Mouse (Mus musculus) forebrain, postnatal 0 days (tissue): ENCODE results near the gene Ankrd6. TPM values are rescaled to one million over a fixed set of nuclear protein-coding genes. Genes with fewer than 3 reads are reported as not detected.

Experiments used
- ATAC-seq: fragments of 200-750 bp; cut with Nextera tagmentation; 2 replicates; pipeline ENCODE4 v1.8.0; 2017; ENCODE audit warnings: mild to moderate bottlenecking, moderate library complexity
- DNase-seq: peaks from one replicate; pipeline ENCODE4 v3.0.0-alpha.2; 2015
- H3K27ac ChIP-seq: fragments of 300-500 bp; sonication (generic); 2 replicates; pipeline ENCODE4 v1.5.1; 2014; ENCODE audit warnings: low read depth, mild to moderate bottlenecking, antibody characterized with exemption, low read length, moderate library complexity, mixed read lengths
- H3K27me3 ChIP-seq: fragments of 300-500 bp; sonication (generic); 2 replicates; pipeline ENCODE4 v1.6.1; 2014; ENCODE audit warnings: mild to moderate bottlenecking, low read length, mixed read lengths; ENCODE audit not compliant: insufficient read depth
- H3K36me3 ChIP-seq: fragments of 300-500 bp; sonication (generic); 2 replicates; pipeline ENCODE4 v1.6.1; 2014; ENCODE audit warnings: mild to moderate bottlenecking, moderate library complexity; ENCODE audit not compliant: insufficient read depth
- H3K4me1 ChIP-seq: fragments of 300-500 bp; sonication (generic); 2 replicates; pipeline ENCODE4 v1.6.1; 2014; ENCODE audit warnings: antibody characterized with exemption; ENCODE audit not compliant: insufficient read depth
- H3K4me2 ChIP-seq: fragments of 300-500 bp; sonication (generic); 2 replicates; pipeline ENCODE4 v1.6.1; 2014; ENCODE audit warnings: low read depth, mild to moderate bottlenecking, moderate library complexity
- H3K4me3 ChIP-seq: fragments of 300-500 bp; sonication (generic); 2 replicates; pipeline ENCODE4 v1.5.1; 2014; ENCODE audit warnings: low read depth, low read length, mixed read lengths
- H3K9ac ChIP-seq: fragments of 300-500 bp; sonication (generic); 2 replicates; pipeline ENCODE4 v1.6.1; 2014; ENCODE audit warnings: mild to moderate bottlenecking
- H3K9me3 ChIP-seq: fragments of 300-500 bp; sonication (generic); 2 replicates; pipeline ENCODE4 v1.6.1; 2016; ENCODE audit warnings: low read length
- CTCF ChIP-seq: sonication (generic); IDR thresholded peaks from 2 replicates; pipeline ENCODE4 v1.5.1; 2016; ENCODE audit warnings: antibody characterized with exemption, control low read depth, low read depth
- WGBS: fragments of 180-500 bp; shearing (Covaris S2); extraction: QIAGEN DNeasy Blood & Tissue Kit; methylation state at CpG from one replicate; pipeline ENCODE4 v1.1.7; 2014; 5-methylcytosine and 5-hydroxymethylcytosine counted together
- polyA plus RNA-seq: library from polyadenylated mRNA; unstranded; fragments of >200 nt; fragmentation: Nextera tagmentation; extraction: Ambion mirVana; gene quantifications from 2 replicates; pipeline ENCODE4 v1.2.1, GENCODE M21; 2015
- total RNA-seq: library from RNA; depleted of rRNA; stranded (reverse); fragments of >200 nt; gene quantifications from 2 replicates; pipeline ENCODE4 v1.2.3, GENCODE M21; 2014

The Ankrd6 gene
- total and polyA plus RNA-seq, 2 experiments from 2014 or later: 18.4 to 39.8 TPM

DNA sequence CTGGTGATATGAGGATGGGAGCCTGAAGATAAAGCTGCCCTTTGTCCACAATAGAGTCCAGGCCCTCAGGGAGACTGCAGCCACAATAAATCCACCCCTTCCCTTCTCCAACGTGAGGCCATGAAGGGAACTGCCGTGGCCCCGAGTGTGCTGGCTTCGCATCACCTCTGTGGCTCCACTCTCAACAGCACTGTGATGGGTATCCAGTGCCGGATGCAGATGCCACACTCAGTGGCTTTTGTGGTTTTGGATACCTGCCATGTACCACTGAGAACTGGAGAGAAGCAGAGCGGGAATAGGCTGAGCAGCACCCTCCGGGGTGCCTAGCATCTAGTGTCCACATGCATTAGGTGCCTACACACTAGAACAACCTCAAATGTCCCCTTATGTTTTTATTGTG, 29.8 kb downstream of the Ankrd6 start:
- Histone ChIP-seq H3K4me2 (no peak overlapping the region), H3K4me1 (no peaks in the 10 kb centered on the region), H3K4me3 (no peak overlapping the region), H3K36me3 (no peaks in the 10 kb centered on the region), H3K27ac (no peak overlapping the region), H3K27me3 (no peaks in the 10 kb centered on the region), H3K9me3 (no peaks in the 10 kb centered on the region), H3K9ac (no peak overlapping the region)
- ATAC-seq (no peak), DNase-seq (no peak)
- TF ChIP-seq CTCF: no peak
- 51% methylated on average over 7 of the region's 7 CpGs for WGBS

DNA sequence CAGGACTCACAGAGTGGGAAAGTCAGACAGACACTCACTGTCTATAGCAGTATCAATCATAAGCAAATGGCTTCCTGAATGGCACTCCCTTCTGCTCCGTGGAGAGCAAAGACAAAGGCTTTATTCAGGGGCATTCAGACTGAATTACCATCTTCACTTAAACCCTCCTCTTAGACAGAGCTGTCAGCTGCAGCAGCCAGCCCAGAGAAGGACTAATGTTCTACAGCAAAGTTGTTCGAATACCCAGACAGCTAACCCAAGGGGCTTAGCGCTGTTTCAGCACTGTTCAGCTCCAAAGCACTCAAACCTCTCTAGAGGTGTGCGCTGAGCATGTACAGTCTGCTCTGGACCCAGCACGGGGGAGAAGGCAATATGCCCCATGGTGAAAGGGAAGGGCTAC, 32.1 kb downstream of the Ankrd6 start:
- Histone ChIP-seq H3K9me3 (no peaks in the 10 kb centered on the region), H3K27me3 (no peaks in the 10 kb centered on the region), H3K36me3 (no peaks in the 10 kb centered on the region), H3K9ac (no peak overlapping the region), H3K4me2 (no peak overlapping the region), H3K4me1 (0 out of 2 replicates have a peak, but pooled peaks cover 2% of the 10 kb centered on the region), H3K27ac (no peak overlapping the region), H3K4me3 (no peak overlapping the region)
- ATAC-seq (peak; percentile 21; the same call in 1 of the 2 replicates), DNase-seq (no peak)
- WGBS: 47% methylated on average over 5 of the region's 5 CpGs
- TF ChIP-seq CTCF: no peak

- Histone ChIP-seq H3K27me3 (no peaks in the 10 kb centered on the region), H3K9ac (no peak overlapping the region), H3K4me3 (no peak overlapping the region), H3K9me3 (no peaks in the 10 kb centered on the region), H3K4me2 (no peak overlapping the region), H3K27ac (no peak overlapping the region), H3K4me1 (0 out of 2 replicates have a peak, but pooled peaks cover 2% of the 10 kb centered on the region), H3K36me3 (no peaks in the 10 kb centered on the region)
- WGBS: 70% methylated on average over 6 of the region's 6 CpGs
- no peak for TF ChIP-seq CTCF
- no peak for ATAC-seq
- DNase-seq: no peak
These were observed 33.8 kb downstream of the Ankrd6 start for GRCm38 (mm10) chr4:32916689-32917385.

DNA sequence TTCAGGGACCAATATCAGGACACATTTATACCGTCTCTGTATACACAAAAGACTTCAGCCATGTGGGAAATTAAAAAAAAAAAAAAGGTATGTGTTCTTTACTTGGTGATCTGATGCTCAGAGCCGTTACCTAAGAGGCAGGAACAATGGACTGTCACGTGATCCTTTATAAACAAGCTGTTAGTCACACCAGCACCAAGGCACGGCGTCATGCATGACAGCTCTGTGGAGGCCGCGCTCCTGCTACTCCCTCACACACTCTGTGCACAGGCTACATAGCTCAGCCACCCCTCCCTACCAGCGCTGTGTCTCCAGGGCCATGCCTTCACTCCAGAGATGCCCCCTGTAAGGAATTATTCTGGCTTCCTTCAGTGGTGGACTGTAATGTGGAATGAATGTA, 34.7 kb downstream of the Ankrd6 start:
- Histone ChIP-seq H3K4me1 (0 out of 2 replicates have a peak, but pooled peaks cover 2% of the 10 kb centered on the region), H3K9me3 (no peaks in the 10 kb centered on the region), H3K4me3 (no peak overlapping the region), H3K36me3 (no peaks in the 10 kb centered on the region), H3K4me2 (no peak overlapping the region), H3K27ac (no peak overlapping the region), H3K9ac (no peak overlapping the region), H3K27me3 (no peaks in the 10 kb centered on the region)
- WGBS: 24% methylated on average over 8 of the region's 8 CpGs
- ATAC-seq: peak; percentile 77
- peak; percentile 35 for DNase-seq
- no peak for TF ChIP-seq CTCF

DNA sequence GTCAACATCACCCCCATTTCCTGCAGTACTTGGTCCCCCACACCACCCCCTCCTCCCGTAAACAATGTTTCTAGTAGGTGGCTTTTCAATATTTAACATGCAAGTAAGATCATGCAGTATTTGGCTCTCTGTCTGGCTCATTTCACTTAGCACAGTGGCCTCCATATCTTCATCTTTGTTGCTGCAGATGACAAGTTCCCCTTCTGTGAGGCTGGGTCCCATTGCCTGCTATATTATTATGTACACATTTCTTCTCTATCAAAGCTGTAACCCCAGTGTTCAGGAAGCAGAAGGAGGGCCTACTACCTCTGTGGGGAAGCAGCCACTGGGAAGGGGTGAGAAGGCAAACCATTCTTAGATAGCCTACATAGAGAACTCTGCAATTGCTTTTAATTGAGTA, 40.6 kb downstream of the Ankrd6 start:
- H3K4me2 ChIP-seq: no peak overlapping the region
- no peak for ATAC-seq
- H3K4me1 ChIP-seq: no peaks in the 10 kb centered on the region
- DNase-seq: no peak
- 98% methylated on average over 1 of the region's 1 CpGs for WGBS
- no peaks in the 10 kb centered on the region for H3K36me3 ChIP-seq
- no peak overlapping the region for H3K27ac ChIP-seq
- no peak overlapping the region for H3K4me3 ChIP-seq
- H3K27me3 ChIP-seq: no peaks in the 10 kb centered on the region
- H3K9ac ChIP-seq: no peak overlapping the region
- no peaks in the 10 kb centered on the region for H3K9me3 ChIP-seq
- no peak for TF ChIP-seq CTCF

- WGBS: 79% methylated on average over 3 of the region's 3 CpGs
These were observed 41.2 kb downstream of the Ankrd6 start for GRCm38 (mm10) chr4:32909241-32909979.

DNA sequence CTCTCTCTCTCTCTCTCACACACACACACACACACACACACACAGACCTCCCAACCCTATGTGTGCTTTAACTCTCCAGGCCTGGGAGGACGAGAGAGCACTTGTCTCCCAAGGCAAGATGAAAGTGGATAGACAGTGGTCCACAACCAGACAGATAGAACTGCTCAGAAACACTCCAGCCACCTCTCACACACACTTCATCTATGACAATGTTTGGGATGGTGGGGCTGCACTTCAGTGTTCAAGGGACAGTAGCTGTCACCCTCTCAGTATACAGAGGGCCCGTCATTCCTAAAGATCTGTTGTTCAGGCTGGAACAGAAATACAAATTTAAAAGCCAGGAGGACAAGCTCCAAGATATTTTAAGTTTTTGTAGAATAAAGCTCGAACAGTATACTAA, 43.0 kb downstream of the Ankrd6 start:
- ATAC-seq: no peak
- Histone ChIP-seq H3K4me3 (no peak overlapping the region), H3K27ac (no peak overlapping the region), H3K27me3 (no peaks in the 10 kb centered on the region), H3K4me2 (no peak overlapping the region), H3K4me1 (no peaks in the 10 kb centered on the region), H3K9ac (no peak overlapping the region), H3K9me3 (no peaks in the 10 kb centered on the region), H3K36me3 (no peaks in the 10 kb centered on the region)
- no peak for DNase-seq
- TF ChIP-seq CTCF: no peak
- WGBS: 88% methylated on average over 3 of the region's 3 CpGs

More at GRCm38 (mm10) chr4:32909241-32909979, 41.2 kb downstream of the Ankrd6 start:
- DNase-seq (no peak), ATAC-seq (peak; percentile 43; the same call in 1 of the 2 replicates)
- H3K27ac ChIP-seq: no peak overlapping the region
- no peaks in the 10 kb centered on the region for H3K36me3 ChIP-seq
- H3K4me1 ChIP-seq: no peaks in the 10 kb centered on the region
- no peaks in the 10 kb centered on the region for H3K9me3 ChIP-seq
- TF ChIP-seq CTCF: no peak
- H3K4me3 ChIP-seq: no peak overlapping the region
- H3K27me3 ChIP-seq: no peaks in the 10 kb centered on the region
- no peak overlapping the region for H3K9ac ChIP-seq
- no peak overlapping the region for H3K4me2 ChIP-seq
